Mouse (Mus musculus) CD4-positive, CD25-positive, alpha-beta regulatory T cell, adult 2 months (primary cell): Measurements from ENCODE around the gene Card10.
"Not testable (repeated sequence)": the region's sequence is repeated elsewhere in the genome, so short reads cannot be mapped to it uniquely, and the experiment has no call there.

Source experiments
- DNase-seq: peaks from one replicate; pipeline ENCODE4 v3.0.0-alpha.2; 2012; ENCODE audit warnings: low read depth, low spot score

Gene Card10

GRCm38 (mm10) chr15:78802776-78803391 lies at the start of gene Card10:
TSS of gene Card10 (minus strand) at chr15:78803042.
- DNase-seq = peak; percentile 69

- DNase-seq = peak; percentile 94
Measured at GRCm38 (mm10) chr15:78851505-78852153, 48.8 kb upstream of the Card10 start.

GRCm38 (mm10) chr15:78850944-78851343 lies 48.1 kb upstream of the Card10 start:
- no peak for DNase-seq

- no peak for DNase-seq
Measured at GRCm38 (mm10) chr15:78850059-78850824, 47.4 kb upstream of the Card10 start.

GRCm38 (mm10) chr15:78849485-78849884 lies 46.6 kb upstream of the Card10 start:
- no peak for DNase-seq

- DNase-seq = peak; percentile 89
Measured at GRCm38 (mm10) chr15:78848467-78848866, 45.6 kb upstream of the Card10 start.

GRCm38 (mm10) chr15:78846805-78847204 lies 44.0 kb upstream of the Card10 start:
- not testable (repeated sequence) for DNase-seq

- DNase-seq = no peak
Measured at GRCm38 (mm10) chr15:78846352-78846751, 43.5 kb upstream of the Card10 start.

GRCm38 (mm10) chr15:78845867-78846266 lies 43.0 kb upstream of the Card10 start:
- no peak for DNase-seq

- DNase-seq = no peak
Measured at GRCm38 (mm10) chr15:78845321-78845720, 42.5 kb upstream of the Card10 start.

GRCm38 (mm10) chr15:78844791-78845190 lies 41.9 kb upstream of the Card10 start:
- no peak for DNase-seq

- DNase-seq = peak; percentile 48
Measured at GRCm38 (mm10) chr15:78843581-78844469, 41.0 kb upstream of the Card10 start.

- peak; percentile 41 for DNase-seq
Measured at GRCm38 (mm10) chr15:78842371-78843163, 39.7 kb upstream of the Card10 start, which contains the start of gene Cdc42ep1. TSS of gene Cdc42ep1 (plus strand) at chr15:78842624.

GRCm38 (mm10) chr15:78841161-78841790 lies 38.4 kb upstream of the Card10 start:
- no peak for DNase-seq

GRCm38 (mm10) chr15:78840751-78841150 lies 37.9 kb upstream of the Card10 start:
- no peak for DNase-seq

GRCm38 (mm10) chr15:78840241-78840640 lies 37.4 kb upstream of the Card10 start:
- no peak for DNase-seq

- DNase-seq = no peak
Measured at GRCm38 (mm10) chr15:78839744-78840143, 36.9 kb upstream of the Card10 start.

- DNase-seq = no peak
Measured at GRCm38 (mm10) chr15:78836086-78836621, 33.3 kb upstream of the Card10 start.

- DNase-seq = peak; percentile 70
Measured at GRCm38 (mm10) chr15:78835200-78836085, 32.6 kb upstream of the Card10 start.
